Mouse (Mus musculus): ENCODE measurements at regions not wholly inside any gene's neighbourhood (a gene's known extent, or its start where the extent isn't known, plus 50 kb on each side); places are given as distances from the start of the nearest gene placed in this dataset.
"Not testable (repeated sequence)": the region's sequence is repeated elsewhere in the genome, so short reads cannot be mapped to it uniquely, and the experiment has no call there.

- TF ChIP-seq CTCF, EP300 (IDR thresholded peaks at IDR 0.05): not testable (repeated sequence)
These were observed 126.3 kb upstream of the Thpo start for GRCm38 (mm10) chr16:20860606-20861005.

Measured in lung, postnatal 0 days (tissue).